Mouse (Mus musculus) C2C12 (cell line): ENCODE results near the gene Brcc3.

Experiments used
- CEBPB ChIP-seq: IDR thresholded peaks from one replicate; pipeline ENCODE4 v1.6.1; 2011; ENCODE audit warnings: low read depth, mild to moderate bottlenecking, control low read depth, moderate library complexity
- CTCF ChIP-seq: IDR thresholded peaks from one replicate; pipeline ENCODE4 v1.5.1; 2011; ENCODE audit not compliant: control insufficient read depth, insufficient read depth, insufficient read length
- FOSL1 ChIP-seq: IDR thresholded peaks from one replicate; pipeline ENCODE4 v1.8.0; 2011; ENCODE audit warnings: mild to moderate bottlenecking, low read length; ENCODE audit not compliant: poor library complexity, insufficient read depth, severe bottlenecking
- MAX ChIP-seq: IDR thresholded peaks from one replicate; pipeline ENCODE4 v1.6.1; 2011; ENCODE audit warnings: mild to moderate bottlenecking, control low read depth
- MYOD1 ChIP-seq: IDR thresholded peaks from one replicate; pipeline ENCODE4 v1.6.1; 2011; ENCODE audit warnings: low read depth; ENCODE audit not compliant: control insufficient read depth, insufficient read length
- MYOG ChIP-seq: IDR thresholded peaks from one replicate; pipeline ENCODE4 v1.6.1; 2011; ENCODE audit not compliant: control insufficient read depth, insufficient read length; ENCODE audit errors: extremely low read depth
- USF1 ChIP-seq: IDR thresholded peaks from one replicate; pipeline ENCODE4 v1.6.1; 2011; ENCODE audit warnings: low read depth, mild to moderate bottlenecking, control low read depth, moderate library complexity

- TF ChIP-seq CTCF (no peak), USF1 (no peak), MYOD1 (no peak), MAX (no peak), FOSL1 (no peak), CEBPB (no peak), MYOG (no peak)
Observed at GRCm38 (mm10) chrX:75370197-75370596, 46.2 kb upstream of the Brcc3 start.
